Mouse (Mus musculus): ENCODE measurements around the gene Dbnl. TPM values are rescaled to one million over a fixed set of nuclear protein-coding genes. Genes with fewer than 3 reads are reported as not detected.
"Not testable (repeated sequence)": the region's sequence is repeated elsewhere in the genome, so short reads cannot be mapped to it uniquely, and the experiment has no call there.

Gene Dbnl
- polyA plus RNA-seq, 1 experiment from 2014 or later, result 126 TPM

DNA sequence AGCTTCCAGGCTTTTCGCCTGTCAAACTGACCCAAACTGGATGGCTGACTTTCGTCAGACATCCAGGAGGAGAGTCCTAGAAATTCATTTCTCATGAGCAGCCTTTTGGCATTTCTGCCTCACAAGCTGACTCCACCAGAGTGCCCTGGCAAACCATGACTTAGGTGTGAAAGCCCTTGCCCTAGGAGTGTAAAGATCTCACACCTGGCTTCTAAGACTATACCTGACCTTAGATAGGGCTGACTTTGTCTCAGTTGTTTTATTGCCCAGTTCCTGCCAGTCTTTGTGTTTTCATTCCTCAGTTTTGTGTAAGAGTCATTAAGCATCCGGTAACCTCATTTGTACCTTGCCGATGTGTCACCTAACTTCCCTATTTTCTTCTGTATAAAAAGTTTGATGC lies 21.2 kb downstream of the Dbnl start:
- not testable (repeated sequence) for H3K9ac ChIP-seq; H3K4me2 ChIP-seq; H3K4me1 ChIP-seq; H3K27me3 ChIP-seq; ATAC-seq (ENCODE audit: insufficient number of reproducible peaks, insufficient read depth, low FRiP score, low TSS enrichment, low read depth); H3K4me3 ChIP-seq; H3K27ac ChIP-seq; H3K9me3 ChIP-seq; H3K36me3 ChIP-seq
- 92% methylated on average over 4 of the region's 4 CpGs for WGBS

GRCm38 (mm10) chr11:5813381-5813780 lies 25.1 kb downstream of the Dbnl start:
- no peak for ATAC-seq (ENCODE audit: insufficient number of reproducible peaks, insufficient read depth, low FRiP score, low TSS enrichment, low read depth)
- Histone ChIP-seq H3K27me3 (no peaks in the 10 kb centered on the region), H3K4me1 (no peaks in the 10 kb centered on the region), H3K9me3 (no peaks in the 10 kb centered on the region), H3K9ac (no peak overlapping the region), H3K36me3 (no peaks in the 10 kb centered on the region), H3K27ac (no peak overlapping the region), H3K4me3 (no peak overlapping the region), H3K4me2 (no peak overlapping the region)
- 76% methylated on average over 10 of the region's 10 CpGs for WGBS

DNA sequence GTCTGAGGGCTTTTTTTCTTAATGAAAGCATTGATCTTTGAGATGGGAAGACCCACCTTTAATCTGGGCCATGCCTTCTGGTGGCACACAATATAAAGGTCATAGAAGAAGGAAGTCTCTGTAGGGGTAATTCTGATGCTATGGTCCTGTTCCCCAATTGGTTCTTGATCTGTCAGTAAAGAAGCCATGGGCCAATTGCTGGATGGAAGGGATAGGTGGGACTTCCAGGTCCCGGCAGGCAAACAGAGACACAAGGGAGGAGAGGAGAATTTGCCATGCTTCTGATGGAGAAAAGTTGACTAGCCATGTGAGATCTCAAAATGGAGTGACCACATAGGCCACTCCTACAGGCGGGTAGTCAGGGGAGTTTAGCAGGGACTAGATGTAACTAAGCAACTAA lies 30.9 kb downstream of the Dbnl start:
- 53% methylated on average over 2 of the region's 2 CpGs for WGBS
- Histone ChIP-seq H3K27me3 (no peaks in the 10 kb centered on the region), H3K27ac (no peak overlapping the region), H3K4me3 (no peak overlapping the region), H3K4me2 (no peak overlapping the region), H3K4me1 (no peaks in the 10 kb centered on the region), H3K36me3 (no peaks in the 10 kb centered on the region), H3K9ac (no peak overlapping the region), H3K9me3 (no peaks in the 10 kb centered on the region)
- no peak for ATAC-seq (ENCODE audit: insufficient number of reproducible peaks, insufficient read depth, low FRiP score, low TSS enrichment, low read depth)

DNA sequence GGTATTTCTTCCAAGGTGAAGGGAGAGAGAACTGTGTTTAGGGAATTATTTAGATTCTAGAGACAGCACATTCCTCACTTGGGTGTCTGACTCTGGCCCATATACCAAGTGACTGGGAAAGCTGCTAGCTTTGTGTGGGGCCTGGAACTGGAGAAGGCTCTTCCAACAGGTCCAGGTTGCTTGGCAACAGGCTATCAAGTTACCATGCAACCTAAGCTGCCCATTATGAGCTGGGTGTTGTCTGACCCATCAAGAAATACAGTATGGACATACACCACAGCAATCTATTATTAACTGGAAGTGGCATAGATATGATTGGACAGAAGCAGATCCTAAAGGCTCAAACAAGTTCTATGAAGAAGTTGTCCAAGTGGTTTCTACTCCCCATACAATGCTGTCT lies 37.1 kb downstream of the Dbnl start:
- no peaks in the 10 kb centered on the region for H3K4me1 ChIP-seq
- H3K27ac ChIP-seq, result no peak overlapping the region
- no peak overlapping the region for H3K9ac ChIP-seq
- H3K27me3 ChIP-seq, result no peaks in the 10 kb centered on the region
- H3K36me3 ChIP-seq, result peaks cover 32% of the 10 kb centered on the region
- H3K4me2 ChIP-seq, result no peak overlapping the region
- H3K4me3 ChIP-seq, result no peak overlapping the region
- ATAC-seq (ENCODE audit: insufficient number of reproducible peaks, insufficient read depth, low FRiP score, low TSS enrichment, low read depth), result no peak
- no peaks in the 10 kb centered on the region for H3K9me3 ChIP-seq

DNA sequence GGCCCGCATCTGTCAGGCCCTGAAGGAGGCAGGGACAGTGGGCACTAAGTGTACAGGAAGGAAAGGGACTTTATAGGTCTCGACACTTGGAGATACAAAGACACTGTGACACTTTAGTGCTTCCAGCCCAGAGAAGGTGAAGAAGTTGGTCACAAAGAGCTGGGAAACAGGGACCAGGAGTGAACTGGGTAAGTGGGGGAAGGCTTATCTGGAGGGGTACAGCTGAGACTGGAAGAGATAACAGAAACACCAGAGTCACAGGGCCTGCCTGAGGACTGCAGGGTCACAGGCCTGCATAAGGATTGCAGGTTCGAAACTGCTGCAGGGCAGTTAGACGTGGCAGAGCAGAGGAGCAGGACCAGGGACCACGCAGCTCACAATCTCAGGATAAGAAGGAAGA lies 39.6 kb downstream of the Dbnl start:
- Histone ChIP-seq H3K36me3 (peaks cover 56% of the 10 kb centered on the region), H3K9me3 (no peaks in the 10 kb centered on the region), H3K4me1 (no peaks in the 10 kb centered on the region), H3K27me3 (no peaks in the 10 kb centered on the region), H3K9ac (no peak overlapping the region), H3K4me3 (no peak overlapping the region), H3K4me2 (no peak overlapping the region), H3K27ac (no peak overlapping the region)
- no peak for ATAC-seq (ENCODE audit: insufficient number of reproducible peaks, insufficient read depth, low FRiP score, low TSS enrichment, low read depth)
- WGBS, result 91% methylated on average over 5 of the region's 5 CpGs

DNA sequence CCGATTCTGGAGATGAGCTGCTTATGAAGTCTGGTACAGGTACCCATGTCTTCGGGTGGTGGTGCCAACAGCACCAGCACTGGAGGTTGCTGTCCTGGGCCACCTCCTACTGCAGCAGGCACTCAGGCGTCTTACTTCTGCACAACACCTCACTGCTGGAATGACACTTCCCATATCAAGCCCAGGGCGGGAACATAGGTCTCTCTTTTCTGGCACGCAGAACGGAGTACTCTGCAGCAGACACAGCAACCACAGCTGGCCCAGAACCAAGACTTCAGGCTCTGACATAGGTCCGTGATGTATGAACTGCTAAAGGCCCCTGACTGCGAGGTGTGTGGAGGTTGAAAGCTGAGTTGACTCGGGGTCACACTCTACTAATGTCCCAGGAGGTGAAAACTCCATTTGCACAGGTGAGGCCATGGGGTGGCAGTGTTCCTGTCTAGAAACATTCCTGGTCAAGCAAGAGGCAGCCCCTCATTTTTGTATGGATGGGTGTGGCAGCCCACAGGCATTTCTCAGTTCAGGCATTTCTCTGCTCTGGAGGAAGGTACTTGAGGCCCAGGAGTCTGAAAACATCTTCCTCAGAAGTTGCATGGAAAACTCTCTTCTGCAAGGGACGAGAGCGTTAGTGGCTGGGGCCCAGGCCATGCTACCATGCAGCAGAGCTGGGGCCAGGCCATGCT lies 40.4 kb downstream of the Dbnl start:
- WGBS, result 87% methylated on average over 11 of the region's 11 CpGs
- H3K27me3 ChIP-seq, result no peaks in the 10 kb centered on the region
- H3K9me3 ChIP-seq, result no peaks in the 10 kb centered on the region
- H3K36me3 ChIP-seq, result peaks cover 63% of the 10 kb centered on the region
- no peak for ATAC-seq (ENCODE audit: insufficient number of reproducible peaks, insufficient read depth, low FRiP score, low TSS enrichment, low read depth)
- no peak overlapping the region for H3K4me3 ChIP-seq
- no peak overlapping the region for H3K4me2 ChIP-seq
- no peak overlapping the region for H3K27ac ChIP-seq
- H3K9ac ChIP-seq, result no peak overlapping the region
- H3K4me1 ChIP-seq, result no peaks in the 10 kb centered on the region

DNA sequence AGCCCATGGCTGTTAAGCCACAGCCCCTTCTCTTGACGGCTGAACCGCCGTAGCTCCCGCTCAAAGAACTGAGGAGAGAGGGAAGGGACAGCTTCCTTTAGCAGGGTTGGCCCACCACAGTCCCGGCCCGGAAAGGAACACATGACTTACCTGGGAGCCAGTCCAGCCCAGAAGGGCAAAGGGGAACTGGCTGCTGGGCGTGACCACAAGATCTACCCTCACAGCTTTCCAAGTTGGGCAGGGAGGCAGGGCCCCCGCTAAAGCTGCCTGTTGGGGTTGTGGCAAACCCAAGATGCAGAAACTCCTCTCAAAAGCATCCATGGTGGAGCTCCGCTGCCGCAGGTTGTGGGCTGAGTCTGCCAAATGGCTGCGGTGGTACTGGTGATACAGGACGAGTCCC lies 41.0 kb downstream of the Dbnl start:
- Histone ChIP-seq H3K9ac (no peak overlapping the region), H3K4me2 (no peak overlapping the region), H3K27me3 (no peaks in the 10 kb centered on the region), H3K27ac (no peak overlapping the region), H3K9me3 (no peaks in the 10 kb centered on the region), H3K4me1 (no peaks in the 10 kb centered on the region), H3K36me3 (peaks cover 70% of the 10 kb centered on the region), H3K4me3 (no peak overlapping the region)
- ATAC-seq (ENCODE audit: insufficient number of reproducible peaks, insufficient read depth, low FRiP score, low TSS enrichment, low read depth), result no peak
- WGBS, result 88% methylated on average over 12 of the region's 12 CpGs

DNA sequence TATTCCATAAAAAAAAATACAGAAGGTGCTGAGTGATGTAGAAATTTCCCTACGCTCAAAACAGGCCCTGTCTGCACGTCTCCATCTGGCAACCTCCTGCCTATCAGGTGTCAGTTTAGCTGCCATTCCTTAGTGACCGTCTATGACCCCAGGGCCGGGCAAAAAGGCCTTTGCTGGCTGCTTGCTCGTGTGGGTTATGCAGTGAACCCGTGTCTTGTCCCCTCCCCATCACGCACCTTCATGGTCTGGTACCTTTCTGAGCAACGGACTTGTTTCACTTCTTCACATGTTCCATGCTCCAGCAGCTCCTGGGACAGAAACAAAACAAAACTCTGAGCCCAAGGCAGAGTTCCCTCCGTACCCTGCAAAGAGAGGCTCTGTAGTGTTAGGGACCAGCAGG lies 46.2 kb downstream of the Dbnl start:
- no peak overlapping the region for H3K4me3 ChIP-seq
- H3K4me2 ChIP-seq, result no peak overlapping the region
- peaks cover 53% of the 10 kb centered on the region for H3K36me3 ChIP-seq
- H3K9ac ChIP-seq, result no peak overlapping the region; the same call in 1 of the 2 replicates
- ATAC-seq (ENCODE audit: insufficient number of reproducible peaks, insufficient read depth, low FRiP score, low TSS enrichment, low read depth), result no peak
- H3K27me3 ChIP-seq, result no peaks in the 10 kb centered on the region
- no peaks in the 10 kb centered on the region for H3K9me3 ChIP-seq
- 79% methylated on average over 9 of the region's 9 CpGs for WGBS
- H3K27ac ChIP-seq, result no peak overlapping the region
- peaks cover 16% of the 10 kb centered on the region for H3K4me1 ChIP-seq

DNA sequence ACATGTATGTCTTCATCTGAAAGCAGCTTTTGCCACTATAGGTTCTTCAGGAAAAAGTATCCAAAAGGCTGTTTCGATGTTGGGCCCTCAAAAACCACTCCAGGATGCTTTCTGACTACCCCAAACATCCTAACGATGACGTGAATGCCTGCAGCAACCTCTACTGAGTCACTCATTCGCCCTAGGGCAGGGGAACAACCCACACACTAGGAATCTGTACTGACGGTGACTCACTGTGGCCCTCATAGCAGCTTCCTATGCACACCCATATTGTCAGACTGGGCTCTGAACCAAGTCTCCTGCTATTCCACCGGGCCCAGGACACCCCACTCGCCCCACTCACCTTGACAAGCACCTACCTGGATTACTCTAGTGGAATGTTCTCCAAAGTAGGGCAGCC lies 46.8 kb downstream of the Dbnl start:
- Histone ChIP-seq H3K4me1 (peaks cover 21% of the 10 kb centered on the region), H3K36me3 (peaks cover 47% of the 10 kb centered on the region), H3K27me3 (no peaks in the 10 kb centered on the region), H3K9me3 (no peaks in the 10 kb centered on the region), H3K4me3 (no peak overlapping the region), H3K9ac (no peak overlapping the region; the same call in 1 of the 2 replicates), H3K27ac (no peak overlapping the region), H3K4me2 (no peak overlapping the region)
- 87% methylated on average over 7 of the region's 7 CpGs for WGBS
- ATAC-seq (ENCODE audit: insufficient number of reproducible peaks, insufficient read depth, low FRiP score, low TSS enrichment, low read depth), result no peak

GRCm38 (mm10) chr11:5836126-5836525 lies 47.8 kb downstream of the Dbnl start:
- no peak overlapping the region for H3K27ac ChIP-seq
- peaks cover 24% of the 10 kb centered on the region for H3K4me1 ChIP-seq
- no peak overlapping the region for H3K4me3 ChIP-seq
- peaks cover 41% of the 10 kb centered on the region for H3K36me3 ChIP-seq
- no peaks in the 10 kb centered on the region for H3K9me3 ChIP-seq
- no peak overlapping the region for H3K4me2 ChIP-seq
- H3K27me3 ChIP-seq, result no peaks in the 10 kb centered on the region
- WGBS, result 65% methylated on average over 1 of the region's 1 CpGs
- no peak for ATAC-seq (ENCODE audit: insufficient number of reproducible peaks, insufficient read depth, low FRiP score, low TSS enrichment, low read depth)
- no peak overlapping the region for H3K9ac ChIP-seq

- peak within 1 kb of the TSS; percentile 86 for H3K27ac ChIP-seq
Measured at GRCm38 (mm10) chr11:5837251-5838246, 49.3 kb downstream of the Dbnl start, which contains the start of gene Polm. TSS of gene Polm (minus strand) at chr11:5838016.

GRCm38 (mm10) chr11:5840346-5840745 lies 52.1 kb downstream of the Dbnl start:
- no peaks in the 10 kb centered on the region; the same call in 1 of the 2 replicates for H3K9me3 ChIP-seq
- no peaks in the 10 kb centered on the region for H3K36me3 ChIP-seq
- H3K4me3 ChIP-seq, result no peak overlapping the region
- ATAC-seq (ENCODE audit: insufficient number of reproducible peaks, insufficient read depth, low FRiP score, low TSS enrichment, low read depth), result no peak
- H3K4me1 ChIP-seq, result peaks cover 24% of the 10 kb centered on the region
- 71% methylated on average over 7 of the region's 7 CpGs for WGBS
- H3K4me2 ChIP-seq, result no peak overlapping the region
- peak overlapping the region; percentile 51; the same call in 1 of the 2 replicates for H3K27ac ChIP-seq
- no peak overlapping the region for H3K9ac ChIP-seq
- H3K27me3 ChIP-seq, result no peaks in the 10 kb centered on the region

More at GRCm38 (mm10) chr11:5837251-5838246, 49.3 kb downstream of the Dbnl start, which contains the start of gene Polm:
- H3K27me3 ChIP-seq, result no peaks in the 10 kb centered on the region
- WGBS, result under 1% methylated on average over 63 of the region's 63 CpGs
- ATAC-seq (ENCODE audit: insufficient number of reproducible peaks, insufficient read depth, low FRiP score, low TSS enrichment, low read depth), result peak; percentile 91
- peaks cover 24% of the 10 kb centered on the region for H3K4me1 ChIP-seq
- H3K36me3 ChIP-seq, result peaks cover 26% of the 10 kb centered on the region
- peak within 1 kb of the TSS; percentile 89 for H3K9ac ChIP-seq
- H3K4me3 ChIP-seq, result peak within 1 kb of the TSS; percentile 77
- H3K4me2 ChIP-seq, result peak within 1 kb of the TSS; percentile 85
- H3K9me3 ChIP-seq, result no peaks in the 10 kb centered on the region
